Mouse (Mus musculus): ENCODE data around the gene Crygd.
"Not testable (repeated sequence)": the region's sequence is repeated elsewhere in the genome, so short reads cannot be mapped to it uniquely, and the experiment has no call there.

Gene Crygd

DNA sequence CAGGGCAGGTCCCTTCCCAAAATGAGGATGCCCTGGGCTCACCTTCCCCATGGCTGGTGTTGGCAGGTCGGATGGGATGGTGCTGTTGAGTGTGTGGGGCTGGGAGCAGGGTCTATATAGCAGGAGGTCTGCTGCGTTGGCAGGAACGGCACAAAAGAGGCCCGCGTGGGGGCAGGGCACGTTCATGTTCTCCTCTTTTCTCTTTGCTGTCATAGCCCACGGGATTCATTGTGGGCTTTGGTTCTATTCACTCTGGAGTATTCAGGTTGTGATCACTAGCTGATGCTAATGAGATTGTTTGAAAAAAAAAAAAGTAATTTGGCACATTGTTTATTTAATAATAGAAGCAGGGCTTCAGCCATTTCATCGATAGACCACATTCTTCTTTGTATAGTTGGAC is at the start of gene Crygd:
Gene Crygd, minus strand, starts transcription at position 101 of the 400 bp plus-strand sequence.
- no peak for DNase-seq (ENCODE audit: low spot score)

GRCm38 (mm10) chr1:65112807-65113196 is 49.5 kb upstream of the Crygd start:
- no peak for DNase-seq (ENCODE audit: low spot score)

- peak; percentile 61 for DNase-seq (ENCODE audit: low spot score)
Observed at GRCm38 (mm10) chr1:65112031-65112806, 49.0 kb upstream of the Crygd start.

DNA sequence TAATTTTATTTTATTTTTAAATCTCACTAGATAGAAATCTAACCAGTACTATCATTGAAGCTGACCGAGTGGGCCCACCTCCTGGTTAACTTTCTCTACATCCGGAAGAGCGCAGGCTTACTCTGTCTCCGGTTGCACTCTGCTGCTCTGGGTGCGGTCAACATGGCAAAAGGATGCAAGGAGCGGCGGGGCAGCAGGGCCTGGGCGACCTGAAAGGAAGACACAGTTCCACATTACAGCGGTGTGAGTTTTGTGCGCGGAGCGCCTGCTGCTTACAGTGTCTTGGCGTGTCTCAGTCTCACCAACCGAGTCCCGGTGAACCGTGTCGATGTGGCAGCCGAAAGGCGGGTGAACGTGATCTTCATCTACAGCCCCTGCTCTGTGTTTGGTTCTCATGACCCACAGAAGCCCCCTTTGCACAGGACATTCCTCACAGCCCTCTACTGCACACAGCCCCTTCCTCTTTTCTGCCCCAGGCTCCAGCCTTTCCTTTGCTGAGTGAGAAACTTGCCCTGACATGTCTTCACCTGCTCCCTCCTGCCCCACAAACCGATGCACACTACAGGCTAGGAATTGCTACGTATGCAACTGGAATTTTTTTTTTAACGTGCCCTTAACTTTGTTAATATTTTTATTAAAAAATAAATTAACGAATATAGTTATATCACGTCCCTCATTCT is 46.6 kb upstream of the Crygd start:
- DNase-seq (ENCODE audit: low spot score), result no peak

- DNase-seq (ENCODE audit: low spot score), result no peak
Observed at GRCm38 (mm10) chr1:65109196-65109595, 45.9 kb upstream of the Crygd start.

DNA sequence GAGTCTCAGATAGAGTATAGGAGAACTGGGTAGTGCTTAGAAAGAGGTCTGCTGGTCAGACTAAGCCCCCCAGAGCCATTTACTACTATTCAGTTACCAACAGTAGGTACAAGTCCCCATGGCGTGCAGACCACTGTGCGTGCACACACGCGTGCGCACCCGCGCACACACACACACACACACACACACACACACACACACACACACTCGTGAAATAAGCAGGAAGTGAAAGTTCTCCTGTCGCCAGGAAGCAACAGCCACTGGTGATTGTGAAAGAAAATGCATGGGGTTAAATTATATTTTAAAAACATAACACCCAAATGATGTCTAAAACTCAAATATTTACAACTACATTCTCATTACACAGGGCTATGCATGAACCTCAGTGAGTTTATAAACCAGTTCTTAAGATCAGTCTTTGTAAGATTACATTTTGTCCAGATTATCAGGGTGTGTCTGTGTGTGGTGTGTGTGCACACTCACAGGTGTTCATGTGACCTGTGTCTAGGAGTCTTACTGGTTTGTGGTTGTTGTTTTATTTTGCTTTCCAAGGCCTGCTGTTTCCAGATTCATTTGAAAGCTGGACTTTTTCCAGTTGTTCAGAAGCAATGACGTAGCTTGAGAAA is 44.5 kb upstream of the Crygd start:
- DNase-seq (ENCODE audit: low spot score), result no peak

GRCm38 (mm10) chr1:65103273-65103672 is 40.0 kb upstream of the Crygd start, which contains the start of gene Cryga:
Gene Cryga (minus strand): TSS chr1:65103373.
- DNase-seq (ENCODE audit: low spot score), result no peak

DNA sequence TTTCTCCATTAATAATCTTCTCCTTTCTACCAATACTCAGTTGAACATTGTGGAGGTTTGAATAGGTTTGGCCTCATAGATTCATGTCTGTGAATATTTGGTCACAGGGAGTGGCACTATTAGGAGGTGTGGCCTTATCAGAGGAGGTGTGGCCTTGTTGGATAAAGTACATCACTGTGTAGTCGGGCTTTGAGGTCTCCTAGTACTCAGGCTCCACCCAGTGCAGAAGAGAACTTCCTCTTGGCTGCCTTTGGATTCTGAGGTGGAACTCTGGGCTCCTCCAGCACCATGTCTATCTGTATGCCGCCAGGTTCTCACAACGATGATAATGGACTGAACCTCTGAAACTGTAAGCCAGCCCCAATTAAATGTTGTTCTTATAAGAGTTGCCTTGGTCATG is 33.7 kb upstream of the Crygd start:
- DNase-seq (ENCODE audit: low spot score), result no peak

- no peak for DNase-seq (ENCODE audit: low spot score)
Observed at GRCm38 (mm10) chr1:65091566-65091965, 28.3 kb upstream of the Crygd start.

DNA sequence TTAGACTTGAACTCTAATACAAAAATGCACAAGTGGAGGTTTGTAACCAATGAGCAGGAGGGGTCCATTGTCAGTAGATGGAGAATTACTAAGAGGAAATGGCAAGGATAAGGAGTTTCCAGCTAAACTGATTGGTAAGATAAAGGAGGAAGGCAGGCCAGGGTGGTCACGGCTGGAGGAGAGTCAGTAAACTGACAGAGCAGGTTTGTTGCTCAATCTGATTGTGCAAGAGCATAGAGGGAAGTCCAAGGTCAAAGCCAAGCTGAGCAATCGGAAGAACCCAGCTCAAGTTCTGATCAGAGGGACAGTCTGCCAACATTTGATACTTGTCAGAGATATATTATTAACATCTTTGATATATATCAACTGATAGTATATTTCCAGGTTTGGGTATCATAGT is 27.1 kb upstream of the Crygd start:
- no peak for DNase-seq (ENCODE audit: low spot score)

DNA sequence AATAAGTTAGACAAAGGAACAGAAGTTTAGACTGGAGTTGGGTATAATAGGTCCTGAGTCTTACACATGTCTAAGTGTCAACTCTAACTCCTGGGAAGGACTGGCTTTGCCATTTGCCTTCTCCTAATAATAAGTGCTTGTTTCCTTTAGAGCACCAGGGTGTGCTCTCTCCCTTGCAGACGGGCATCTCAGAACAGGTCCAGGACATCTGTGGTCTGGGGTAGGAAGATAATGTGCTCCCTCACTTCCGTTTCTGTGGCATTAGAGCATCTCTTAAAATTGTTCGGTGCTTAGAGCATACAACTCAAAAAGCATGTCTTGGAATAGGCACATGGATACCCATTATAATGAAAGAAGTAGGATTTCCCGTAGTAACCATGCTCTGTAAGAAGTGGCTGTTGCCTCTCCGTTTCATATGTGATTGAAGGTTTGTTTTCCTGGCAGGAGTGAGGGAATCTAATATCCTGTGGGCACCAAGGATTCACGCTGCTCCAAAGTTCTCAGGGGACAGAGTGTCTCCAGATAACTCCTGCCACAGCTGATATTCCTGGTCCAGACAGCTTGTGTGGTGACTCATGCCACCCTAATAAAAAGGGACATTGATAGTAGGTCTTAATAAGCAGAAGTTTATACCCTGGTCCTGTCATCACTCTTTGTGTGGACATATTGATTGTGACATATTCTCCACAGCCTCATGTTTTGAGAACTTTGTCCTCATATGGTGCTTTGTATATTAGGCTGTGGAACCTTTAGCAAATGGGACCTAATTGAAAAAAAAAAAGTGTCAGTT is 25.5 kb upstream of the Crygd start:
- DNase-seq (ENCODE audit: low spot score), result no peak

- DNase-seq (ENCODE audit: low spot score), result no peak
Observed at GRCm38 (mm10) chr1:65082188-65082587, 18.9 kb upstream of the Crygd start, which contains the start of gene Crygb. Gene Crygb (minus strand): TSS chr1:65082288.

- DNase-seq (ENCODE audit: low spot score), result no peak
Observed at GRCm38 (mm10) chr1:65075607-65076006, 12.4 kb upstream of the Crygd start.

- no peak for DNase-seq (ENCODE audit: low spot score)
Observed at GRCm38 (mm10) chr1:65073589-65073988, 10.3 kb upstream of the Crygd start, which contains the start of gene Crygc. Gene Crygc (minus strand): TSS chr1:65073689.

GRCm38 (mm10) chr1:65067842-65068241 is 4.6 kb upstream of the Crygd start:
- DNase-seq (ENCODE audit: low spot score), result no peak

DNA sequence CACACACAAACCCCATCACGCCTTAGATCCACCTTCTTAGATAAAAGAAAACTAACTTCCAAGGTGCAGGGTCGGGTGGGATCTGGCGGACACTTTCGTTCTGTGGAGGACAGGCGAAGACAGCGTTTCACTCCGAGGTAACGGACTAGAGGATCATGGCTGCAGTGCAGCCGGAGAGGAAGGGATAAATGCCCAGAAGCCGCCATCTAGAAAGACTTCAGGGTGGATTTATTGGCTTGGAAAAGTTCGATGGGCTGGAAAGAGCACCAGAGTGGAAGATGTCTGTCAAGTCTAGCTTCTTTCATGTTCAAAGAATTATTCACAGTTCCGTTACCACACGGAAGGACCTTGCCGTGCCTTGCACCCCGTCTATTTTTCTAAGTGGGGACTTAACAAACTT is 949 bp upstream of the Crygd start:
- DNase-seq (ENCODE audit: low spot score), result no peak

GRCm38 (mm10) chr1:65052140-65052539 is 11.1 kb downstream of the Crygd start:
- DNase-seq (ENCODE audit: low spot score), result no peak

DNA sequence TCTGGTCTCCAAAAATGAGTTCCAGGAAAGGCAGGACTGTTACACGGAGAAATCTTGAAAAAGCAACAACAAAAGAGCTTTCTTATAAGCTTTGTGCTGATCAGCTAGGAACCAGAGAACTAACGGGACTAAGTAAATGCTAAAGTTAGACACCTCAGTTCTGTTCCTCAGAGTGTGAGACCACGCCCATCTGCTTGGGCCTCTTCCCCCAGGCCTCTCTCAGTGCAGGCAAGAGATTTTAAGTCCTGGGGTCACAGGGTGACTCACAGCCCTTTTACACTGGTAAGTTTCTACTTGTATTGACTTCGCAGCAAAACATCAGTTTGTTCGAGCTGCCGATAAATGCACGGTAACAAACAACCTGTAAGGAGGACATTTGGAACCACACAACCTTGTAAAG is 11.6 kb downstream of the Crygd start:
- no peak for DNase-seq (ENCODE audit: low spot score)

DNA sequence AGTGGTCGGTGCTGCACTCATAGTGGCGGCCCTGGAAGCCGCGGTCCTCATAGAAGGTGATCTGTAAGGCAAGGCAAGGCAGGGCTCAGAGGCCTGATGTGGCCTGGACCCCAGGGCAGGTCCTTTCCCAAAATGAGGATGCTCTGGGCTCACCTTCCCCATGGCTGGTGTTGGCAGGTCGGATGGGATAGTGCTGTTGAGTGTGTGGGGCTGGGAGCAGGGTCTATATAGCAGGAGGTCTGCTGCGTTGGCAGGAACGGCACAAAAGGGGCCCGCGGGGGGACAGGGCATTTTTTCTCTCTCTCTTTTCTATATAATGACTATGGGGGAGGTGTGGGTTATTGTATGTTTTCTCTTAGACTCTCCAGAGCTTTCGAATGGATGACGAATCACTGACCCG is 12.3 kb downstream of the Crygd start, which contains the start of gene Cryge:
Gene Cryge, minus strand, starts transcription at position 198 of the 400 bp plus-strand sequence.
- DNase-seq (ENCODE audit: low spot score), result not testable (repeated sequence)

- DNase-seq (ENCODE audit: low spot score), result no peak
Observed at GRCm38 (mm10) chr1:65048781-65049180, 14.5 kb downstream of the Crygd start.

DNA sequence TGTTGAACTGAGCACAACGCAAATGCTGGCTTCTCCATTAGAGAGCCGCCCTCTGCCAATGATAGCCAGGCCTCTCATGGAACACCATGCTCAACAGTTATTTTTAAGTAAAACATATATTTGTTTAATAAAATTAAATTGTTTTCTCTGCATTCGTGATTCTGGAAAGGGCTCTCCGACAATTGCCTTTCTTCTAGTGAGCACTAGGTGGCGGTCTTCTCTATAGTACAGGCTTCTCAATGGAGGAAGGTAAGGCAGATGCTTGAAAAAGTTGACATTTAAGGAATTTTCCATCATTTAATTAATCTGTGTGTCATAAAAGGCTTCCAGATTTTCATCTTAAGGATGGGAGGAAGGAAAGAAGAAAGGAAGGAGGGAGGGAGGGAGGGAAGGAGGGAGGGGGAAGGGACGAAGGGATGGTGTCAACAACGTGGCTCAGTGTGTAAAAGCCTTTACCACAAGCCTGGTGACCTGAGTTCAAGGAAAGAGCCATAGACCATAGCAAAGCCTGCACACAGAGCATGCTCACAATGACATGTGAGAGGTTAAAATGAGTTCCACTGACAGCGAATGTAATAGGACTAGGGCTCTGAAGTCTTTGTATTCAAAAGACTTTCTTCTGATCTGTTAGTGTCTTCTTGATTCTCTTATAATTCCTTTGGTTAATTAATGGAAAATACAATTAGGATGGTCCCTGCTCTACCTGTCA is 16.7 kb downstream of the Crygd start:
- peak; percentile 25 for DNase-seq (ENCODE audit: low spot score)
